Mouse (Mus musculus) myocyte (in vitro differentiated cells): ENCODE measurements around the gene Anp32b. TPM values are rescaled to one million over a fixed set of nuclear protein-coding genes. Genes with fewer than 3 reads are reported as not detected.

ENCODE experiments used
- H3K27me3 ChIP-seq: one replicate; pipeline ENCODE4 v1.6.1; 2011; ENCODE audit not compliant: control insufficient read depth, insufficient read depth, insufficient read length
- H3K36me3 ChIP-seq: one replicate; pipeline ENCODE4 v1.6.1; 2011; ENCODE audit not compliant: control insufficient read depth, insufficient read depth
- H3K4me2 ChIP-seq: one replicate; pipeline ENCODE4 v1.6.1; 2011; ENCODE audit warnings: low read depth, control low read depth
- H3K4me3 ChIP-seq: one replicate; pipeline ENCODE4 v1.5.1; 2011; ENCODE audit warnings: mild to moderate bottlenecking, control low read depth, moderate library complexity
- H3K79me2 ChIP-seq: one replicate; pipeline ENCODE4 v1.6.1; 2011; ENCODE audit not compliant: control insufficient read depth, insufficient read depth
- H3ac ChIP-seq: one replicate; pipeline ENCODE4 v1.6.1; 2011; ENCODE audit not compliant: control insufficient read depth, insufficient read length
- CEBPB ChIP-seq: IDR thresholded peaks from 2 replicates; pipeline ENCODE4 v1.6.1; 2011; ENCODE audit warnings: mild to moderate bottlenecking, moderate library complexity; ENCODE audit not compliant: poor library complexity, insufficient read depth, severe bottlenecking
- E2F4 ChIP-seq: IDR thresholded peaks from one replicate; pipeline ENCODE4 v1.6.1; 2011; ENCODE audit warnings: mild to moderate bottlenecking, control low read depth, moderate library complexity; ENCODE audit not compliant: insufficient read depth
- MAX ChIP-seq: IDR thresholded peaks from one replicate; pipeline ENCODE4 v1.6.1; 2011; ENCODE audit warnings: low read depth, mild to moderate bottlenecking, control low read depth
- MYOD1 ChIP-seq, 3 experiments: IDR thresholded peaks; one replicate each; pipeline ENCODE4 v1.6.1; 2011; ENCODE audit warnings: control low read depth in 2 of 3, low read depth in 2 of 3, mild to moderate bottlenecking in 2 of 3, moderate library complexity in 1 of 3; ENCODE audit not compliant: insufficient read length in 2 of 3, control insufficient read depth in 1 of 3
- MYOG ChIP-seq, 3 experiments: IDR thresholded peaks; one replicate each; pipeline ENCODE4 v1.6.1; 2011; ENCODE audit warnings: control low read depth in 2 of 3, low read depth in 2 of 3, mild to moderate bottlenecking in 2 of 3; ENCODE audit not compliant: insufficient read length in 2 of 3, control insufficient read depth in 1 of 3, insufficient read depth in 1 of 3
- POLR2A ChIP-seq: IDR thresholded peaks from one replicate; pipeline ENCODE4 v1.6.1; 2011; ENCODE audit warnings: low read depth, mild to moderate bottlenecking, control low read depth, moderate library complexity; ENCODE audit not compliant: insufficient read length
- POLR2AphosphoS2 ChIP-seq: IDR thresholded peaks from one replicate; pipeline ENCODE4 v1.6.1; 2011; ENCODE audit warnings: low read depth, control low read depth; ENCODE audit not compliant: insufficient read length
- REST ChIP-seq: IDR thresholded peaks from one replicate; pipeline ENCODE4 v1.6.1; 2011; ENCODE audit warnings: mild to moderate bottlenecking, control low read depth, moderate library complexity; ENCODE audit not compliant: insufficient read depth, insufficient read length
- SRF ChIP-seq: IDR thresholded peaks from one replicate; pipeline ENCODE4 v1.6.1; 2011; ENCODE audit warnings: low read depth; ENCODE audit not compliant: control insufficient read depth, insufficient read length
- TCF12 ChIP-seq: IDR thresholded peaks from one replicate; pipeline ENCODE4 v1.6.1; 2011; ENCODE audit warnings: mild to moderate bottlenecking, control low read depth; ENCODE audit not compliant: poor library complexity, insufficient read depth, severe bottlenecking
- TCF3 ChIP-seq: IDR thresholded peaks from one replicate; pipeline ENCODE4 v1.6.1; 2011; ENCODE audit warnings: low read depth, control low read depth; ENCODE audit not compliant: insufficient read length
- USF1 ChIP-seq: IDR thresholded peaks from one replicate; pipeline ENCODE4 v1.6.1; 2011; ENCODE audit warnings: low read depth, mild to moderate bottlenecking, control low read depth, moderate library complexity
- polyA plus RNA-seq: library from polyadenylated mRNA; unstranded; fragments of >200 nt; fragmentation: generic; extraction: Trizol; gene quantifications from one replicate; pipeline ENCODE4 v1.2.1, GENCODE M21; 2012; ENCODE audit warnings: missing spikeins

The Anp32b gene
- polyA plus RNA-seq, 1 experiment: 228 TPM

DNA sequence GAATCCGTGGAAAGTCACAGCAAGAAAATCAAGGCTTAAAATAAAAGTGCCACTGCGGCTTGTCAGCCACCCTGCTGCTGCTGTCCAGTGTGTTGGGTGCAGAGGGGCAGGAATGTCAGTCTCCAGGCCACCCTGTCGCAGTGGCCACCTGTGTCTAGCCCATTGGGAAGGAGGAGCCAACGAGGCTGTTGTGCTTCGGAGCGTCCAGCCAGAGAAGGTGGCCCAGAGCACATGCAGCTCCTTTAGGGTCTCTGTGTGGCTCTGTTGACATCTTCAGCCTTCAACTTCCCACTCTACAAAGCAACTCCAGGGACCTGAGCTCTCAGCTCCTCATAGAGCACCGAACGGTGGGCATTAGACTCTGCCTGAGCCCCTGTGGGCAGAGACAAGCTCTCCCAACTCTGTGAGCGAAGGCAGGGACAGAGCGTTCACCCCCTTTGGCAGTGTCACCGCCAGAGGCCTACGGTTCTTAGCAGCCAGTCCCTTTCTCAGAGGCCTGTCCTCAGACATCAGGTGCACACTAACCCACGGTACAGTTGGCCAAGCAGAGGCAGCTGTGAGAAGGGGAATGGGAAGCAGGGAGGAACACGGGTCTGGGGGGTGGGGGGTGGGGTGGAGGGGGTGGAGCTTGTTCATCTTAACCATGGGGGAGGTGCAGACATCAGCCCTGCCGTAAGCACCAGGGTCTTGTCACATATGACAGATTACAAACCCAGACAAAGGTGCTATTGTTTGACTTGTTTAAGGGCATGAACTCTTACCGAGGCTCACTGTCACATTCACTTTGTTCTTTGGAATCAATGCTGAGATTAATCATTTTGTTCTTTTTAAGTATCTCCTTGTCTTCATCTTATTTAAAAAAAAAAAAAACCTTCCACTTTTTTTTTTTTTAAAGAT lies 52.2 kb downstream of the Anp32b start:
- no peak overlapping the region for H3K4me2 ChIP-seq
- H3ac ChIP-seq: no peak overlapping the region
- no peak overlapping the region for H3K4me3 ChIP-seq
- TF ChIP-seq SRF (no peak), MYOG (IDR thresholded peaks at IDR 0.05; ENCODE audit: control insufficient read depth in 1 of 3, insufficient read depth in 1 of 3, insufficient read length in 2 of 3, low read depth in 2 of 3) (no peak), POLR2AphosphoS2 (no peak), TCF12 (no peak), REST (no peak), CEBPB (no peak), MAX (no peak), MYOD1 (IDR thresholded peaks at IDR 0.05; ENCODE audit: control insufficient read depth in 1 of 3, insufficient read length in 2 of 3, low read depth in 2 of 3) (no peak), TCF3 (no peak), POLR2A (no peak), E2F4 (no peak), USF1 (no peak)
- peaks cover 8% of the 10 kb centered on the region for H3K36me3 ChIP-seq
- H3K79me2 ChIP-seq: no peaks in the 10 kb centered on the region
- no peaks in the 10 kb centered on the region for H3K27me3 ChIP-seq

DNA sequence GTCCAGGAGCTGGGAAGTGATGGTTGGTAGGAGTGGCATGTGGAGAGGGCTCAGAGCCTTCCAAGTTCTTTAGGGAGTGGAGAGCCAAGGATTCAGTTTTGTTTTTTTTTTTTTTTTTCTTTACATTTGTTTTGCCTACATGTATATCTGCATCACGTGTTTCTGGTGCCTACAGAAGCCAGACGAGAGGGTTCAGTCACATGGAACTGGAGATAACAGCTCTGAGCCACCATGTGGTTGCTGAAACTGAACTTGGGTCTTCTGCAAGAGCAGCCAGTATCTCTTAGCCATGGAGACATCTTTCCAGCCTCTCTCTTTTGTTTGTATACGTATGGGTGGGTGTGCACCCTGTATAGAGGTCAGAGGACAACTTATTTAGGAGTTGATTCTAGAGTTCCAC lies 53.2 kb downstream of the Anp32b start:
- no peak overlapping the region for H3K4me2 ChIP-seq
- no peak overlapping the region for H3K4me3 ChIP-seq
- no peaks in the 10 kb centered on the region for H3K79me2 ChIP-seq
- no peaks in the 10 kb centered on the region for H3K27me3 ChIP-seq
- TF ChIP-seq CEBPB: no peak
- TF ChIP-seq SRF: no peak
- TF ChIP-seq POLR2AphosphoS2: no peak
- TF ChIP-seq MYOG (IDR thresholded peaks at IDR 0.05; ENCODE audit: control insufficient read depth in 1 of 3, insufficient read depth in 1 of 3, insufficient read length in 2 of 3, low read depth in 2 of 3): no peak
- no peak for TF ChIP-seq POLR2A
- TF ChIP-seq E2F4: no peak
- TF ChIP-seq MYOD1 (IDR thresholded peaks at IDR 0.05; ENCODE audit: control insufficient read depth in 1 of 3, insufficient read length in 2 of 3, low read depth in 2 of 3): no peak
- TF ChIP-seq TCF12: no peak
- TF ChIP-seq TCF3: no peak
- TF ChIP-seq REST: no peak
- TF ChIP-seq USF1: no peak
- no peak for TF ChIP-seq MAX
- H3K36me3 ChIP-seq: peaks cover 8% of the 10 kb centered on the region
- H3ac ChIP-seq: no peak overlapping the region

DNA sequence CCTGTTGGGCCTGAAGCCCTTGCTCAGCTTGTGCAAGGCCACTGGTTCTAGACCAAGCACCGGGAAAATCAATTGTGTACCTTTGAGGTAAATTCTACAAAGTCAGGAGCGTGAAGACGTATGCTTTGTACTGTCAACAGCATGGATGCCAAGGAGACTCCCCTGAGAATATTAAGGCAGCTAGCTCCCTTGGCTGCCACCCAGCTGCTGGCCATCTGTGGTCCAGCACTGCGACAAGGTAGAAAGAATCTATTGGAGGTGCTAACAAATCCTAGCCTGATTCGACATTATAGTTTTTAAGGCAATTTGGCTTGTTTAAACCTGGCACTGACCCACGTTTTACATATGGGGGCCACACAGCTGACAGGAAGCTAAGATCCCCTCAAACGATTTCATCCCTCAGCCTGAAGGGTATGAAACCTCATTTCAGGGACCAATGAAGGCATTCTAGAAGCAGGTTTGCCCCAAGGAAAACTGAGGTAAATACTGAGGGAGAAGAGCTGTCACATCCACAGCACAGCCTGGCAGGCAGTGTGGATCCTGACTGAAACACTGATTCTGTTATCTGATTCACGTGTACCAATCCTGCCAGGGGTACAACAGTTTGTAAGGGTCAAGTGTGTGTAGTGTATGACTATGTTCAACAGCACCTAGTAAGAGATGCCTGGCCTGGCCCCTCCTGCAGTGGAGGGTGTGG lies 54.8 kb downstream of the Anp32b start:
- Histone ChIP-seq H3K4me3 (no peak overlapping the region), H3K4me2 (no peak overlapping the region), H3K27me3 (no peaks in the 10 kb centered on the region), H3ac (no peak overlapping the region), H3K36me3 (no peaks in the 10 kb centered on the region), H3K79me2 (no peaks in the 10 kb centered on the region)
- TF ChIP-seq MAX: no peak
- no peak for TF ChIP-seq E2F4
- TF ChIP-seq REST: no peak
- no peak for TF ChIP-seq TCF3
- no peak for TF ChIP-seq POLR2AphosphoS2
- TF ChIP-seq MYOG (IDR thresholded peaks at IDR 0.05; ENCODE audit: control insufficient read depth in 1 of 3, insufficient read depth in 1 of 3, insufficient read length in 2 of 3, low read depth in 2 of 3): no peak
- TF ChIP-seq CEBPB: no peak
- no peak for TF ChIP-seq MYOD1 (IDR thresholded peaks at IDR 0.05; ENCODE audit: control insufficient read depth in 1 of 3, insufficient read length in 2 of 3, low read depth in 2 of 3)
- TF ChIP-seq SRF: no peak
- TF ChIP-seq TCF12: no peak
- no peak for TF ChIP-seq USF1

DNA sequence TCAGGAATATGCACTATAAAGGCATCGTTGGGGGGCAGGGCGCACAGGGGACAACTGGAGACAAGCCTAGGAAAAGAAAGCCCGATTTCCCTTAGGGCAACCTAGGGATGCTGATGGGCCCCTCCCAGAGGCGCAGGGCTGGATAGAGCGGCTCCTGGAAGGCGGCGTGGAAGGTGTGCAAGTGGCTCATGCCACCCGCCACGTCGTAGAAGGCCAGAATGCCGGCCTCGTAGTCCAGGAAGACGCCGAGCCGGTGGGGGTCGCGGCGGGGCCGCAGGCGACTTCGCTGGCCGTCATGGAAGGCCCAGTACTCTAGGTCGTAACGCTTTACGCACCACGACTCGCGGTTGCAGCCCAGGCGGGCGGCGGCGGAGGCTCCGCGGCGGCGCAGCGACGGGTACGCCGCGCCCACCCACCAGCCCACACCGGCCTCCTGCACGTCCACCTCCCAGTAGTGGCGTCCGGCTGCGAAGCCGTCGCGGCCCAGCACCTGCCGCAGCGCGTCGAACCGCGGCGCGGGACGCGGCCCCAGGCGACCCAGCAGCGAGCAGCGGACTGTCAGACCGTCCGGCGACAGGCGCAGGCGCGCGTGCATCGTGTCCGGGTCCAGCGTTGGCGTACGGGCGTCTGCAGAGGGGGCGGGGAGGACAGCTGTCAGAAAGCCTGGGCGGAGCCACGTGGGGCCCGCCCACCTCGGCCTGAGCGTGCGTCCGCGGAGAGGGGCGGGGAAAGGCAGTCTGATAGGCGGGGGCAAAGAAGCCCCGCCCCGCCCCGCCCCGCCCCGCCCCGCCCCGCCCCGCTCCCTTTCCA lies 56.3 kb downstream of the Anp32b start:
- peak; percentile 96 for TF ChIP-seq POLR2A
- TF ChIP-seq MYOD1 (IDR thresholded peaks at IDR 0.05; ENCODE audit: control insufficient read depth in 1 of 3, insufficient read length in 2 of 3, low read depth in 2 of 3): peak in 2 of 3 experiments; percentile 88 to 94
- TF ChIP-seq POLR2AphosphoS2: peak; percentile 96
- TF ChIP-seq CEBPB: no peak
- TF ChIP-seq USF1: peak; percentile 62
- TF ChIP-seq REST: peak; percentile 24
- TF ChIP-seq TCF12: no peak
- peak; percentile 59 to 95 (median 94) for TF ChIP-seq MYOG (IDR thresholded peaks at IDR 0.05; ENCODE audit: control insufficient read depth in 1 of 3, insufficient read depth in 1 of 3, insufficient read length in 2 of 3, low read depth in 2 of 3)
- TF ChIP-seq E2F4: no peak

More for the DNA sequence above, 56.3 kb downstream of the Anp32b start:
- Histone ChIP-seq H3K4me3 (peak overlapping the region; percentile 25), H3K79me2 (no peaks in the 10 kb centered on the region), H3K4me2 (peak overlapping the region; percentile 90), H3ac (peak overlapping the region; percentile 41), H3K27me3 (no peaks in the 10 kb centered on the region), H3K36me3 (no peaks in the 10 kb centered on the region)
